Mouse (Mus musculus) hindbrain, embryonic 12.5 days (tissue): ENCODE data around the gene Evl. TPM values are rescaled to one million over a fixed set of nuclear protein-coding genes. Genes with fewer than 3 reads are reported as not detected.
A peak's percentile ranks its signal among the peaks of the same experiment; 100 is the strongest.

ENCODE experiments used
- ATAC-seq: fragments of 200-750 bp; cut with Nextera tagmentation; 2 replicates; pipeline ENCODE4 v1.8.0; 2017; ENCODE audit warnings: moderate TSS enrichment; ENCODE audit not compliant: low FRiP score
- H3K27ac ChIP-seq: fragments of 300-500 bp; sonication (generic); 2 replicates; pipeline ENCODE4 v1.5.1; 2016; ENCODE audit warnings: mild to moderate bottlenecking
- H3K27me3 ChIP-seq: fragments of 300-500 bp; sonication (generic); 2 replicates; pipeline ENCODE4 v1.6.1; 2016; ENCODE audit warnings: mild to moderate bottlenecking
- H3K36me3 ChIP-seq: fragments of 300-500 bp; sonication (generic); 2 replicates; pipeline ENCODE4 v1.6.1; 2016; ENCODE audit warnings: mild to moderate bottlenecking
- H3K4me1 ChIP-seq: fragments of 300-500 bp; sonication (generic); 2 replicates; pipeline ENCODE4 v1.6.1; 2016
- H3K4me2 ChIP-seq: fragments of 300-500 bp; sonication (generic); replicated peaks from 2 replicates; pipeline ENCODE4 v1.6.1; 2016; ENCODE audit warnings: mild to moderate bottlenecking
- H3K4me3 ChIP-seq: fragments of 300-500 bp; sonication (generic); 2 replicates; pipeline ENCODE4 v1.5.1; 2016; ENCODE audit warnings: mild to moderate bottlenecking
- H3K9ac ChIP-seq: fragments of 300-500 bp; sonication (generic); 2 replicates; pipeline ENCODE4 v1.6.1; 2016; ENCODE audit warnings: mild to moderate bottlenecking, moderate library complexity
- H3K9me3 ChIP-seq: fragments of 300-500 bp; sonication (generic); replicated peaks from 2 replicates; pipeline ENCODE4 v1.6.1; 2016; ENCODE audit warnings: mild to moderate bottlenecking
- WGBS: fragments of 180-500 bp; shearing (Covaris S2); methylation state at CpG from one replicate; pipeline ENCODE4 v1.1.7; 2016; 5-methylcytosine and 5-hydroxymethylcytosine counted together
- polyA plus RNA-seq: library from polyadenylated mRNA; unstranded; fragments of >200 nt; fragmentation: Nextera tagmentation; extraction: Ambion mirVana; gene quantifications from 2 replicates; pipeline ENCODE4 v1.2.1, GENCODE M21; 2016

Evl gene
- polyA plus RNA-seq, 1 experiment from 2014 or later, result 147 TPM

DNA sequence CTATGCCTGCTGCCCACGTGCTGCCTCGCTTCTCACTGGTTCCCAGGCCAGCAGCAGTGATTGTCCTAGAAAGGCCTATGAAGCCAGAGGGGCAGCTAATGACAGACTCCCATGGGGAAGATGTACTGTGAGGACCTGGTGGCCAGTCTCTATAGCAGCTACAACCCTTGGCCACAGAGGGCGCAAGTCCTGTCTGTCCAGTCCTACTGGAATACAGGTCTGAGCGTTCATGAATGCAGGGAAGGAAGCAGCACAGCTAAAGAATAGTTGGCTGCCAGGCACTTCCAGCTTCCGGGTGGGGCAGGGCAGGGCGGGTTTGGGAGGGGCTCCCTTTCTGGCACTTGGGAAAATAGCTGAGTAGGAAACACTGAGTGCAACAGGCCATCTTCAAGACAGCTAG, 132.4 kb downstream of the Evl start:
- Histone ChIP-seq H3K9ac (no peak overlapping the region), H3K4me2 (no peak overlapping the region), H3K4me3 (no peak overlapping the region), H3K4me1 (no peaks in the 10 kb centered on the region; the same call in 1 of the 2 replicates), H3K9me3 (no peaks in the 10 kb centered on the region), H3K36me3 (peaks cover 75% of the 10 kb centered on the region), H3K27me3 (no peaks in the 10 kb centered on the region), H3K27ac (no peak overlapping the region)
- 78% methylated on average over 6 of the region's 6 CpGs for WGBS
- no peak for ATAC-seq

- no peaks in the 10 kb centered on the region for H3K9me3 ChIP-seq
- H3K4me2 ChIP-seq, result no peak overlapping the region
- no peak overlapping the region for H3K27ac ChIP-seq
- H3K9ac ChIP-seq, result no peak overlapping the region
- no peak overlapping the region for H3K4me3 ChIP-seq
- WGBS, result 94% methylated on average over 9 of the region's 9 CpGs
- H3K36me3 ChIP-seq, result peaks cover 53% of the 10 kb centered on the region
- H3K4me1 ChIP-seq, result no peaks in the 10 kb centered on the region; the same call in 1 of the 2 replicates
- no peak for ATAC-seq
- no peaks in the 10 kb centered on the region for H3K27me3 ChIP-seq
Measured at GRCm38 (mm10) chr12:108689167-108689566, 134.6 kb downstream of the Evl start.

DNA sequence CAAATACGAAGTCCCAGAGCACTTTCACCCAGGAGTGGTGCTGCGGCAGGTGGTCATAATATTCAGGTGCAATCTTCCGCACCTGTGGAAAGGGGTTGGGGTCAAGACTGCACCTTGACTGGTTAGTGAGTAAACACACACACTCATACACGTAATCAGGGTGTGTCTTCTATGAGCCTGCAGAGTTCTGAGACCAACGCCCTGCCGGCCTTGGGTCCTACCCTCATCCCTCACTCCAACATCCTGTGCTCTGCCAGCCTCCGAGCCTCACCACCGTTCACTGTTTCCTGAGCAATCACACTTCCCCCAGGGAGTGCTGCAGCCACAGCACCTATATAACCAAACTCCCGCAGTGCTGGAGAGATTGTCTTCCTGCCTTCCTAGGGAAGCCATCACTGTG, 136.0 kb downstream of the Evl start:
- H3K4me2 ChIP-seq, result no peak overlapping the region
- no peak overlapping the region for H3K4me3 ChIP-seq
- no peak overlapping the region for H3K9ac ChIP-seq
- ATAC-seq, result no peak
- no peaks in the 10 kb centered on the region; the same call in 1 of the 2 replicates for H3K4me1 ChIP-seq
- WGBS, result 75% methylated on average over 9 of the region's 9 CpGs
- no peak overlapping the region for H3K27ac ChIP-seq
- no peaks in the 10 kb centered on the region for H3K27me3 ChIP-seq
- H3K9me3 ChIP-seq, result no peaks in the 10 kb centered on the region
- H3K36me3 ChIP-seq, result peaks cover 43% of the 10 kb centered on the region

- ATAC-seq, result no peak
- WGBS, result 81% methylated on average over 2 of the region's 2 CpGs
Measured at GRCm38 (mm10) chr12:108693592-108693991, 139.1 kb downstream of the Evl start.

DNA sequence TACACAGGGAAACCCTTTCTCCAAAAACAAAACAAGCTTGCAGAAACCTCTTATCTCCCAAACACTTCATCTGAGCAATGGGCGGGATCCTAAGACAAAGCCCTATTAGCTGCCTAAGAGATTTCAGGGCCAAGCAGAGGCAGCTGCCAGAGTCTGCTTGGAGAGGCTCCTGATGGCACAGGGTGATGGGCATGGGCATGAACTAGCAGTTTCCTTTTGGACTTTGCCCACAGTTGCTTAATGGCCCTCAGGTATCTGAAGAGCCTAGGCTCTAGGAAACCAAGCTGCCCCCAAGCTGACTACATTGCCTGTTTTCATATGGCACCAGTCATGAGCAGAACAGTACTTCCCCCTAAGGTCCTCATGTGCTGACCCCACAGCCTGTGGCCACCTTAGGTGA, 139.7 kb downstream of the Evl start:
- H3K9ac ChIP-seq, result no peak overlapping the region
- ATAC-seq, result no peak
- no peak overlapping the region for H3K27ac ChIP-seq
- no peaks in the 10 kb centered on the region for H3K9me3 ChIP-seq
- no peaks in the 10 kb centered on the region; the same call in 1 of the 2 replicates for H3K4me1 ChIP-seq
- no peak overlapping the region for H3K4me3 ChIP-seq
- H3K36me3 ChIP-seq, result peaks cover 6% of the 10 kb centered on the region; the same call in 1 of the 2 replicates
- no peaks in the 10 kb centered on the region for H3K27me3 ChIP-seq
- H3K4me2 ChIP-seq, result no peak overlapping the region
- 86% methylated on average over 1 of the region's 1 CpGs for WGBS

More at GRCm38 (mm10) chr12:108693592-108693991, 139.1 kb downstream of the Evl start:
- no peaks in the 10 kb centered on the region; the same call in 1 of the 2 replicates for H3K4me1 ChIP-seq
- no peaks in the 10 kb centered on the region for H3K9me3 ChIP-seq
- no peak overlapping the region for H3K4me3 ChIP-seq
- H3K4me2 ChIP-seq, result no peak overlapping the region
- H3K27me3 ChIP-seq, result no peaks in the 10 kb centered on the region
- no peak overlapping the region for H3K27ac ChIP-seq
- peaks cover 13% of the 10 kb centered on the region for H3K36me3 ChIP-seq
- no peak overlapping the region for H3K9ac ChIP-seq

- 77% methylated on average over 11 of the region's 11 CpGs for WGBS
- Histone ChIP-seq H3K4me3 (no peak overlapping the region), H3K4me1 (peaks cover 10% of the 10 kb centered on the region), H3K4me2 (no peak overlapping the region), H3K36me3 (no peaks in the 10 kb centered on the region), H3K27ac (no peak overlapping the region), H3K9ac (no peak overlapping the region), H3K27me3 (peaks cover 44% of the 10 kb centered on the region), H3K9me3 (no peaks in the 10 kb centered on the region)
- ATAC-seq, result no peak
Measured at GRCm38 (mm10) chr12:108698697-108699471, 144.4 kb downstream of the Evl start.

DNA sequence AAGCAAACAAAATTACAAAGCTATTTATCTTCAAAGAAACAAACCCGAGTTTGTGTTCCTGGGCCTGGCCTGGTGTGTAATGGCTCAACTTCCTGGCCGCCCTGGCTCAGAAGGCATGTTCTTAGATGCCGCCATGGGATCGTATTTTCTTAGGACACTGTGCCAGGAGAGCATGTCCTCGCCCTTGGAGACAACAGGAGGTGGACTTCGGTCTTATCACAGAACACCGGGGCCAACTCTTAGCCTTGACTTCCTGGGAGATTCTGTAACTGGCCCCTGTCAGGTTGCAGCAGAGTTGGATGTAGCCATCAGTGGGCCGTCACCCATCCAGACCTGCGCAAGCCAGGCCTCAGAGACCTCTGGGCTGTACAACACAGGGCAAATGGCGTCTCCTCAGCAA, 145.1 kb downstream of the Evl start:
- ATAC-seq, result no peak
- Histone ChIP-seq H3K9me3 (no peaks in the 10 kb centered on the region), H3K9ac (no peak overlapping the region), H3K27ac (no peak overlapping the region), H3K36me3 (no peaks in the 10 kb centered on the region), H3K4me3 (no peak overlapping the region), H3K4me1 (peaks cover 10% of the 10 kb centered on the region), H3K4me2 (no peak overlapping the region), H3K27me3 (peaks cover 44% of the 10 kb centered on the region)
- 87% methylated on average over 10 of the region's 10 CpGs for WGBS

- H3K4me1 ChIP-seq, result peaks cover 10% of the 10 kb centered on the region
- H3K4me3 ChIP-seq, result no peak overlapping the region
- ATAC-seq, result no peak
- no peaks in the 10 kb centered on the region for H3K36me3 ChIP-seq
- H3K4me2 ChIP-seq, result no peak overlapping the region
- peaks cover 44% of the 10 kb centered on the region for H3K27me3 ChIP-seq
- H3K27ac ChIP-seq, result no peak overlapping the region
- 79% methylated on average over 5 of the region's 5 CpGs for WGBS
- no peaks in the 10 kb centered on the region for H3K9me3 ChIP-seq
- no peak overlapping the region for H3K9ac ChIP-seq
Measured at GRCm38 (mm10) chr12:108700037-108700436, 145.5 kb downstream of the Evl start.

- no peak overlapping the region for H3K9ac ChIP-seq
- WGBS, result 60% methylated on average over 2 of the region's 2 CpGs
- no peak overlapping the region for H3K4me2 ChIP-seq
- ATAC-seq, result no peak
- H3K27me3 ChIP-seq, result peaks cover 44% of the 10 kb centered on the region
- no peaks in the 10 kb centered on the region for H3K36me3 ChIP-seq
- H3K4me1 ChIP-seq, result peaks cover 10% of the 10 kb centered on the region
- no peaks in the 10 kb centered on the region for H3K9me3 ChIP-seq
- H3K27ac ChIP-seq, result no peak overlapping the region
- H3K4me3 ChIP-seq, result no peak overlapping the region
Measured at GRCm38 (mm10) chr12:108701221-108701620, 146.7 kb downstream of the Evl start.

GRCm38 (mm10) chr12:108702185-108702584, 147.7 kb downstream of the Evl start, which contains the start of gene Degs2:
Degs2 (minus strand) TSS chr12:108702315.
- 2% methylated on average over 32 of the region's 32 CpGs for WGBS
- Histone ChIP-seq H3K27ac (no peak within 1 kb of the TSS), H3K27me3 (peaks cover 44% of the 10 kb centered on the region), H3K4me1 (peaks cover 10% of the 10 kb centered on the region), H3K4me2 (peak within 1 kb of the TSS; percentile 48), H3K4me3 (peak within 1 kb of the TSS; percentile 22), H3K9me3 (no peaks in the 10 kb centered on the region), H3K9ac (no peak within 1 kb of the TSS), H3K36me3 (no peaks in the 10 kb centered on the region)
- ATAC-seq, result no peak

DNA sequence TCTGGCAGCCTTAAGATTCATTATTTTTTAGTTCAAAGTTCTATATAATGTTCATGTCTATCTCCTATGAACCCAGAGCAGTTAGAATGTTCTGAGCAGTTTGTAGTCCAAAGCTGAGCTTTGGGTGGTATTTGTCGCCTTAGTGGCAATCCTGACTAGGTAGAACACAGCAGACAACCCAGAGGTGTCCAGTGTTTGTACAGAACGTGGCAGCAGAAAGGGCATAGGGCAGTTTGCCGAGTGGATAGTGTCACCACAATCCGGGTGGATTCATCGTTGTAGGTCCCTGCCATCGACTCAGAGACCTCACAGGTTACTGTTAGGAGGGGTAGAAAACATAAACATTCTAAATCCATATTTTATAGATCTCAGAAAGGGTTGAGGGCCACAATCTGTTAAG, 151.0 kb downstream of the Evl start:
- Histone ChIP-seq H3K4me2 (no peak overlapping the region), H3K9me3 (no peaks in the 10 kb centered on the region), H3K4me1 (peaks cover 12% of the 10 kb centered on the region), H3K27ac (no peak overlapping the region), H3K4me3 (no peak overlapping the region), H3K9ac (no peak overlapping the region), H3K27me3 (peaks cover 35% of the 10 kb centered on the region), H3K36me3 (no peaks in the 10 kb centered on the region)
- no peak for ATAC-seq
- 89% methylated on average over 6 of the region's 6 CpGs for WGBS

DNA sequence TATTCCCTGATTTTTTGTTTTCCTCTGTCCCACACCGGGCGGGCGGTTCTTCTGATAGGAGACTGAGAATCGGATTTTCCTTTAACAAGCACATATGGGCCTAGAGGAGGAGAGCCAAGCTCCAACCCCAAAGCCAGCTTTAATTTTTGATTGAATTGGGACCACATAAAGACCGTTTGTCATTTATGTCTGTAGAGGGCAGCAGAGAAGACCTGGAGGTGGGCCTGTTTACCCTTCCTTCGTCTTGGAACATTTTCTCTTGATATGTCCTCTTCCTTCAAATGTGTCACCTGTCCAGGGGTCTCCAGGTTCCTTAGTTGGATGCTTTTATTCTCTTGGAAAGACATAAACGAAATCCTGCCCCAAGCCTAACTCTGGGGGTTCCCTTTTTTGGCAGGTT, 151.6 kb downstream of the Evl start:
- ATAC-seq, result no peak
- H3K4me3 ChIP-seq, result no peak overlapping the region
- H3K9me3 ChIP-seq, result no peaks in the 10 kb centered on the region
- no peak overlapping the region for H3K27ac ChIP-seq
- H3K9ac ChIP-seq, result no peak overlapping the region
- H3K36me3 ChIP-seq, result no peaks in the 10 kb centered on the region
- peaks cover 12% of the 10 kb centered on the region for H3K4me1 ChIP-seq
- H3K27me3 ChIP-seq, result peaks cover 28% of the 10 kb centered on the region
- 50% methylated on average over 7 of the region's 7 CpGs for WGBS
- H3K4me2 ChIP-seq, result no peak overlapping the region

DNA sequence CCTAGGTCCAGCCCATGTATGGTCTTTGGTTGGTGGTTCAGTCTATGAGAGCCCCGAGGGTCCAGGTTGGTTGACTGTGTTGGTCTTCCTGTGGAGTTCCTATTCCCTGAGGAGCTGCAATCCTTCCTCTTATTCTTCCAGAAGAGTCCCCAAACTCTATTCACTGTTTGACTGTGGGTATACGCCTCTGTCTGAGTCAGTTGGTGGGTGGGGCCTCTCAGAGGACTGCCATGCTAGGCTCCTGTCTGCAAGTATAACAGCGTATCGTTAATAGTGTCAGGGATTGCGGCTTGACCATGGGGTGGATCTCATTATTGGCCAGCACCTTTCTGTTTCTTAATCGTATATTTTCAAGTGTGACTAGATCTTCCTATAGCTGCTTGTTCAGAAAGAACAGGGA, 154.9 kb downstream of the Evl start:
- Histone ChIP-seq H3K4me2 (no peak overlapping the region), H3K36me3 (no peaks in the 10 kb centered on the region), H3K27ac (no peak overlapping the region), H3K4me1 (0 out of 2 replicates have a peak, but pooled peaks cover 2% of the 10 kb centered on the region), H3K9me3 (no peaks in the 10 kb centered on the region), H3K9ac (no peak overlapping the region), H3K27me3 (no peaks in the 10 kb centered on the region), H3K4me3 (no peak overlapping the region)
- WGBS, result 91% methylated on average over 6 of the region's 6 CpGs
- ATAC-seq, result no peak
